Mouse (Mus musculus) stomach, postnatal 0 days (tissue): Measurements from ENCODE around the gene Galnt14. TPM values are rescaled to one million over a fixed set of nuclear protein-coding genes. Genes with fewer than 3 reads are reported as not detected.

Experiments
- ATAC-seq: fragments of 200-750 bp; cut with Nextera tagmentation; 2 replicates; pipeline ENCODE4 v1.8.0; 2017; ENCODE audit not compliant: low FRiP score, low TSS enrichment
- DNase-seq: peaks from one replicate; pipeline ENCODE4 v3.0.0-alpha.2; 2016; ENCODE audit warnings: low spot score
- H3K27ac ChIP-seq: fragments of 300-500 bp; sonication (generic); replicated peaks from 2 replicates; pipeline ENCODE4 v1.5.1; 2014; ENCODE audit warnings: mild to moderate bottlenecking, control low read depth
- H3K27me3 ChIP-seq: fragments of 300-500 bp; sonication (generic); 2 replicates; pipeline ENCODE4 v1.6.1; 2014; ENCODE audit warnings: low read length; ENCODE audit not compliant: control insufficient read depth, insufficient read depth
- H3K36me3 ChIP-seq: fragments of 300-500 bp; sonication (generic); 2 replicates; pipeline ENCODE4 v1.6.1; 2014; ENCODE audit warnings: low read length, mixed read lengths; ENCODE audit not compliant: control insufficient read depth, insufficient read depth
- H3K4me1 ChIP-seq: fragments of 300-500 bp; sonication (generic); replicated peaks from 2 replicates; pipeline ENCODE4 v1.6.1; 2014; ENCODE audit warnings: antibody characterized with exemption; ENCODE audit not compliant: control insufficient read depth, insufficient read depth
- H3K4me2 ChIP-seq: fragments of 300-500 bp; sonication (generic); replicated peaks from 2 replicates; pipeline ENCODE4 v1.6.1; 2014; ENCODE audit warnings: low read depth, mild to moderate bottlenecking, control low read depth, moderate library complexity
- H3K4me3 ChIP-seq: fragments of 300-500 bp; sonication (generic); 2 replicates; pipeline ENCODE4 v1.5.1; 2014; ENCODE audit warnings: low read depth, low read length, control low read depth
- H3K9ac ChIP-seq: fragments of 300-500 bp; sonication (generic); 2 replicates; pipeline ENCODE4 v1.6.1; 2014; ENCODE audit warnings: mild to moderate bottlenecking, low read length, control low read depth, mixed read lengths
- H3K9me3 ChIP-seq: fragments of 300-500 bp; sonication (generic); 2 replicates; pipeline ENCODE4 v1.6.1; 2016; ENCODE audit warnings: low read length; ENCODE audit not compliant: control insufficient read depth
- CTCF ChIP-seq: IDR thresholded peaks from 2 replicates; pipeline ENCODE4 v1.5.1; 2016; ENCODE audit warnings: antibody characterized with exemption, low read depth, mild to moderate bottlenecking, moderate library complexity
- EP300 ChIP-seq: optimal IDR thresholded peaks from 2 replicates; pipeline ENCODE3; 2016; ENCODE audit warnings: antibody characterized with exemption
- WGBS: fragments of 180-500 bp; shearing (Covaris S2); extraction: QIAGEN DNeasy Blood & Tissue Kit; methylation state at CpG from one replicate; pipeline ENCODE4 v1.1.7; 2014; 5-methylcytosine and 5-hydroxymethylcytosine counted together
- polyA plus RNA-seq: library from polyadenylated mRNA; unstranded; fragments of >200 nt; fragmentation: Nextera tagmentation; extraction: Ambion mirVana; gene quantifications from 2 replicates; pipeline ENCODE4 v1.2.1, GENCODE M21; 2015

The Galnt14 gene
- polyA plus RNA-seq, 1 experiment from 2014 or later: 0.07 TPM

DNA sequence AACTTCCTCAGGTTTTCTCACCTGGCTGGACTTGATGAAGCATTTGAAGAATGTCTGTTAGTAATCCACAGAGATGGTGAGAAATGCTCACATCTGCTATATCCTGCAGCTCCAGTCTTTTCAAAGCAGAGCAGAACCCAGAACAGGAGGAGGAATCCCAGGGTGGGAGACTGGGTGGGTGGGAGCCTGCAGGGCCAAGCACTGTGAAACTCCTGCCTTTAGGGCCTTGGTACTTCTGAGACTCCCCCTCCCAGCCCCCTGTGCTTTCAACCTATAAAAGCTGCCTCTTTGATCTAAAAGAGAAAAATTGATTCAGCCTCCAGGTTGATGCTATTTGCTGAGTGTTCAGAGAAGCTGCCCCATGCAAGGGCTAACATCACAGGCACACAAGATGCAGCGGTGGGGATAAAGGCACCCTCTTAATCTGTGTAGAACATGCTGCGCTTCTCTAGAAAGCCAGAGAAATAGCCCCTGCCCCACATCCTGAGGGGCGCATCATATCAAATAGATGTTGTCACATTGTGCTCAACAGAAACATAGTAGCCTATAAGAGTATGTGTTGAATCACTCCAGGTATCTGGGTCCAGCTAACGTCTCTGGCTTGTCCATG, 258.0 kb downstream of the Galnt14 start:
- DNase-seq (no peak), ATAC-seq (no peak)
- H3K27ac ChIP-seq: no peak overlapping the region
- no peaks in the 10 kb centered on the region for H3K36me3 ChIP-seq
- TF ChIP-seq EP300 (no peak), CTCF (no peak)
- no peaks in the 10 kb centered on the region for H3K4me1 ChIP-seq
- H3K4me3 ChIP-seq: no peak overlapping the region
- no peaks in the 10 kb centered on the region for H3K9me3 ChIP-seq
- WGBS: 79% methylated on average over 4 of the region's 4 CpGs
- no peak overlapping the region for H3K4me2 ChIP-seq
- no peaks in the 10 kb centered on the region for H3K27me3 ChIP-seq
- no peak overlapping the region for H3K9ac ChIP-seq

DNA sequence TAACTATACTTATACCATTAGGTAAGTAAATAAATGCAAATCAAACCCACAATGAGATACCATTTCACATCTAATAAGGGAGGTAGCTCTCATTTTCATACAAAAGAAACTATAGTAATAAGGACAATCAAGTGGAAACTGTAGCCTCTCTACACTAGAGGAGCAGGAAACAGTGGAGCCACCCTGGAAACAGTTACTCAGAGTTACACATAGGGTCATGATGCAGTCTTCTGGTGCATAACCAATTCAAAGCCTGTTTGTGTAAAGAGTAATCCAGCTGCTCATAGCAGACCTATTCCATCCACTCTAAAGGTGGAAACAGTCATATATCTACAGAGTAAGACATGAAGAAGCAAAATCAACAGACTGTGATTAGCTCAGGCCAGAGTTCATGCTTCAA, 261.1 kb downstream of the Galnt14 start:
- ATAC-seq (no peak), DNase-seq (no peak)
- no peak overlapping the region for H3K27ac ChIP-seq
- no peak for TF ChIP-seq CTCF
- TF ChIP-seq EP300: no peak
- H3K4me1 ChIP-seq: no peaks in the 10 kb centered on the region
- H3K36me3 ChIP-seq: no peaks in the 10 kb centered on the region
- H3K4me2 ChIP-seq: no peak overlapping the region
- no peaks in the 10 kb centered on the region for H3K9me3 ChIP-seq
- H3K4me3 ChIP-seq: no peak overlapping the region
- no peak overlapping the region for H3K9ac ChIP-seq
- no peaks in the 10 kb centered on the region for H3K27me3 ChIP-seq

Other genes with a start within 250 kb of the Galnt14 start
- gene Ehd3, start 93.7 kb upstream of the Galnt14 start, polyA plus RNA-seq: 2.8 and 2.9 TPM in 2 replicates
- 16.4 and 18.4 TPM in 2 replicates for gene Xdh, start 239.7 kb upstream of the Galnt14 start, polyA plus RNA-seq